Mouse (Mus musculus) frontal cortex, postnatal 36 days (tissue): ENCODE measurements around the gene Vmn1r138.
"Not testable (repeated sequence)": the region's sequence is repeated elsewhere in the genome, so short reads cannot be mapped to it uniquely, and the experiment has no call there.

ENCODE experiments used
- DNase-seq, 2 experiments: peaks; one replicate each; pipeline ENCODE4 v3.0.0; 2022; ENCODE audit warnings: low spot score in 2 of 2

Vmn1r138 gene

GRCm38 (mm10) chr7:22028797-22029196, at the start of gene Vmn1r138:
Gene Vmn1r138, minus strand, starts transcription at chr7:22028897.
- not testable (repeated sequence) for DNase-seq

GRCm38 (mm10) chr7:22068757-22069156, 40.1 kb upstream of the Vmn1r138 start, which contains the start of gene Vmn1r139:
Gene Vmn1r139, plus strand, starts transcription at chr7:22069057.
- not testable (repeated sequence) for DNase-seq

GRCm38 (mm10) chr7:22056205-22056604, 27.5 kb upstream of the Vmn1r138 start, which contains the start of gene Gm6176:
Gene Gm6176, minus strand, starts transcription at chr7:22056305.
- not testable (repeated sequence) for DNase-seq

- not testable (repeated sequence) for DNase-seq
Observed at GRCm38 (mm10) chr7:21994287-21994686, 34.4 kb downstream of the Vmn1r138 start, which contains the start of gene Vmn1r137. Gene Vmn1r137, plus strand, starts transcription at chr7:21994587.
